Mouse (Mus musculus) lung, adult 2 months (tissue): ENCODE measurements at regions not wholly inside any gene's neighbourhood (a gene's known extent, or its start where the extent isn't known, plus 50 kb on each side); places are given as distances from the start of the nearest gene placed in this dataset.

Experiments
- CTCF ChIP-seq: fragments of 200-500 bp; IDR thresholded peaks from 2 replicates; pipeline ENCODE4 v1.5.1; 2011; ENCODE audit warnings: mild to moderate bottlenecking, low read length, control low read depth; ENCODE audit not compliant: insufficient read depth
- POLR2A ChIP-seq: fragments of 200-500 bp; IDR thresholded peaks from 2 replicates; pipeline ENCODE4 v1.6.1; 2011; ENCODE audit warnings: low read depth, mild to moderate bottlenecking, control low read depth, low read length, borderline replicate concordance; ENCODE audit errors: extremely low read depth

- TF ChIP-seq POLR2A (no peak), CTCF (no peak)
Measured at GRCm38 (mm10) chr15:90306866-90307265, 82.8 kb downstream of the Alg10b start.
